Mouse (Mus musculus) forebrain, postnatal 0 days (tissue): ENCODE data around the gene Gnao1. TPM values are rescaled to one million over a fixed set of nuclear protein-coding genes. Genes with fewer than 3 reads are reported as not detected.
A peak's percentile ranks its signal among the peaks of the same experiment; 100 is the strongest.

Experiments
- ATAC-seq: fragments of 200-750 bp; cut with Nextera tagmentation; 2 replicates; pipeline ENCODE4 v1.8.0; 2017; ENCODE audit warnings: mild to moderate bottlenecking, moderate library complexity
- DNase-seq: peaks from one replicate; pipeline ENCODE4 v3.0.0-alpha.2; 2015
- H3K27ac ChIP-seq: fragments of 300-500 bp; sonication (generic); 2 replicates; pipeline ENCODE4 v1.5.1; 2014; ENCODE audit warnings: low read depth, mild to moderate bottlenecking, antibody characterized with exemption, low read length, moderate library complexity, mixed read lengths
- H3K27me3 ChIP-seq: fragments of 300-500 bp; sonication (generic); 2 replicates; pipeline ENCODE4 v1.6.1; 2014; ENCODE audit warnings: mild to moderate bottlenecking, low read length, mixed read lengths; ENCODE audit not compliant: insufficient read depth
- H3K36me3 ChIP-seq: fragments of 300-500 bp; sonication (generic); 2 replicates; pipeline ENCODE4 v1.6.1; 2014; ENCODE audit warnings: mild to moderate bottlenecking, moderate library complexity; ENCODE audit not compliant: insufficient read depth
- H3K4me1 ChIP-seq: fragments of 300-500 bp; sonication (generic); 2 replicates; pipeline ENCODE4 v1.6.1; 2014; ENCODE audit warnings: antibody characterized with exemption; ENCODE audit not compliant: insufficient read depth
- H3K4me2 ChIP-seq: fragments of 300-500 bp; sonication (generic); 2 replicates; pipeline ENCODE4 v1.6.1; 2014; ENCODE audit warnings: low read depth, mild to moderate bottlenecking, moderate library complexity
- H3K4me3 ChIP-seq: fragments of 300-500 bp; sonication (generic); 2 replicates; pipeline ENCODE4 v1.5.1; 2014; ENCODE audit warnings: low read depth, low read length, mixed read lengths
- H3K9ac ChIP-seq: fragments of 300-500 bp; sonication (generic); 2 replicates; pipeline ENCODE4 v1.6.1; 2014; ENCODE audit warnings: mild to moderate bottlenecking
- H3K9me3 ChIP-seq: fragments of 300-500 bp; sonication (generic); 2 replicates; pipeline ENCODE4 v1.6.1; 2016; ENCODE audit warnings: low read length
- CTCF ChIP-seq: sonication (generic); IDR thresholded peaks from 2 replicates; pipeline ENCODE4 v1.5.1; 2016; ENCODE audit warnings: antibody characterized with exemption, control low read depth, low read depth
- WGBS: fragments of 180-500 bp; shearing (Covaris S2); extraction: QIAGEN DNeasy Blood & Tissue Kit; methylation state at CpG from one replicate; pipeline ENCODE4 v1.1.7; 2014; 5-methylcytosine and 5-hydroxymethylcytosine counted together
- polyA plus RNA-seq: library from polyadenylated mRNA; unstranded; fragments of >200 nt; fragmentation: Nextera tagmentation; extraction: Ambion mirVana; gene quantifications from 2 replicates; pipeline ENCODE4 v1.2.1, GENCODE M21; 2015
- total RNA-seq: library from RNA; depleted of rRNA; stranded (reverse); fragments of >200 nt; gene quantifications from 2 replicates; pipeline ENCODE4 v1.2.3, GENCODE M21; 2014

Gnao1 gene
- total and polyA plus RNA-seq, 2 experiments from 2014 or later = 301 to 314 TPM

- H3K9ac ChIP-seq = no peak overlapping the region
- 96% methylated on average over 4 of the region's 4 CpGs for WGBS
- H3K4me3 ChIP-seq = no peak overlapping the region
- no peaks in the 10 kb centered on the region for H3K27me3 ChIP-seq
- ATAC-seq (no peak), DNase-seq (no peak)
- no peak overlapping the region for H3K4me2 ChIP-seq
- H3K36me3 ChIP-seq = peaks cover 29% of the 10 kb centered on the region
- H3K27ac ChIP-seq = no peak overlapping the region
- H3K9me3 ChIP-seq = no peaks in the 10 kb centered on the region
- no peak for TF ChIP-seq CTCF
- H3K4me1 ChIP-seq = no peaks in the 10 kb centered on the region
Measured at GRCm38 (mm10) chr8:93989739-93990138, 180.0 kb downstream of the Gnao1 start.

DNA sequence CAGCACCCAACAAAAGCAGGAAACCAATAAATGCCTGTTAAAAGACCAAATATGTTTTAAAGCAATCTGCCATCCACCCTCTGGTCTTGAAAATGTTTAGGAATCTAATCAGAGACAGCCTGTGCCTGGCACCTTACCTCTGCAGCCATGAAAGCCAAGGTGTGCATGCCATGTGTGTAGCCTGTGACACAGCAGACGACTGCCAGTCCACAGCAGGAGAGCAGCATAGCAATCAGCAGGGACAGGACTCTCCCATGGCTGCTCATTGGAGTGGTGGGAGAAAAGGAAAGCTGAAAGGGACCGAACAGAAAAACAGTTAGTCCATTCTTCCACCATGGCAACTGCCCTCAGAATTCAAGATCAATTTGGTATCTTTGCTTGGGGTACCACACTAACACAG, 189.2 kb downstream of the Gnao1 start:
- DNase-seq (no peak), ATAC-seq (no peak)
- Histone ChIP-seq H3K36me3 (peaks cover 46% of the 10 kb centered on the region), H3K27ac (no peak overlapping the region), H3K4me3 (no peak overlapping the region), H3K4me2 (no peak overlapping the region), H3K4me1 (no peaks in the 10 kb centered on the region), H3K27me3 (no peaks in the 10 kb centered on the region), H3K9me3 (no peaks in the 10 kb centered on the region), H3K9ac (no peak overlapping the region)
- WGBS = 91% methylated on average over 2 of the region's 2 CpGs
- no peak for TF ChIP-seq CTCF

- DNase-seq (no peak), ATAC-seq (no peak)
- Histone ChIP-seq H3K27me3 (no peaks in the 10 kb centered on the region), H3K4me3 (no peak overlapping the region), H3K36me3 (peaks cover 33% of the 10 kb centered on the region), H3K9ac (no peak overlapping the region), H3K27ac (no peak overlapping the region), H3K4me1 (no peaks in the 10 kb centered on the region), H3K9me3 (no peaks in the 10 kb centered on the region), H3K4me2 (no peak overlapping the region)
- WGBS = 78% methylated on average over 9 of the region's 9 CpGs
- TF ChIP-seq CTCF = no peak
Measured at GRCm38 (mm10) chr8:94004139-94004538, 194.4 kb downstream of the Gnao1 start.

DNA sequence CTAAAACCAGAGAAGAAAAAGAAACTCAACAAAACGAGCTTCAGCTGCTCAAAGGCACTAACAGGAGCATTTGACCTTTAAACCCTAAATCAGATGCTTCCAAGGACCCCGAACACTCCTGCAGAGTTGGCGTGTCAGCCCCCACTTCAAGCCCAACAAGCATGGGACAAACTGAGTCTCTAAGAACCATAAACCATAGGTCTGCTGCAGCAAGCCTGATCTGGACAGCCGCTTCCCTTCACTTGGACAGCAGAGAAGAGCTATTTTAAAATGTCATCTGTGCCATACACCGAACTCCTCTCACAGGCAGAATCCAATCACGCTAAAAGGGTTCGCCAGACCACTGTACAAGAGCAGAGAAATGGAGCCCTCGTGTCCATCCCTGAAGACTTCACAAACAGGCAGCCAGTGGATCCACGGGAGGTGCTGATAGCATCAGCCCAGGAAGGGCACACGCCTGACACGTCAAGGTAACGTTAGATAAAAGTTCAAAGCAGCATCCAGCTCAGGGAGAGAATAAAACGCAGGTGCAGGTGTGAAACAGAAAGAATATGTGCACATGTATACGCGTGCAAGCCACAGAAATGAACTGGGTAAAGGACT, 199.6 kb downstream of the Gnao1 start:
- no peak overlapping the region for H3K4me3 ChIP-seq
- H3K4me1 ChIP-seq = peaks cover 13% of the 10 kb centered on the region; the same call in 1 of the 2 replicates
- no peaks in the 10 kb centered on the region for H3K9me3 ChIP-seq
- no peak for TF ChIP-seq CTCF
- H3K27ac ChIP-seq = no peak overlapping the region
- H3K4me2 ChIP-seq = no peak overlapping the region
- no peak overlapping the region for H3K9ac ChIP-seq
- no peaks in the 10 kb centered on the region for H3K27me3 ChIP-seq
- peaks cover under 1% of the 10 kb centered on the region for H3K36me3 ChIP-seq
- WGBS = 68% methylated on average over 15 of the region's 15 CpGs
- ATAC-seq (no peak), DNase-seq (no peak)

DNA sequence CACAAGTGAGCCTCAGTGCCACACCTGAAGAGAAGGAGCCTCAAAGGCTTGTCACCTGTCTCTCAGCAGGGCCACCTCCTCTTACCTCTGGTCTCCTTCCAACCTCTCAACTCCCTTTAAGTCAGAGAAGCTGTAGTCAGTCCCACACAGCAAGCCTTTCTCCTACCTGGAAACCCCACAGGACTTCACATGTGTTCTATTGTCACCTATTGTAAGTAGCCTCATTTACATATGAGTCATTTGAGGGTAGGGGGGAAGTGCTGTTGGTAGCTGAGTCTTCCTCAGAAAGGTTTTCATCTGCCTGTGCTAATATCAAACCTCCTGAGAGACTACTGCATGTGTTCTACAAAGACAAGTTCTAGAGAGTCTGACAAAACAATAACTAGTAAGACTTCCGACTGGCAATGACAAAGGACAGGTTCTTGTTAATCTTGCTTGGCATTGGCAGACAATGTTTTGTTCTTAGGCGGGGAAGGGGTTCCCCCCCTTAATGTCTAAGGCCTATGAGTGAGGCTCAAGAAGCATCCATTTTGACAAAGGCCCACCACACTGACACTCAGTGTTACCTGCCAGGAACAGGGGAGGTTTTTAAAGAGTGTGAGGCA, 200.4 kb downstream of the Gnao1 start:
- DNase-seq (no peak), ATAC-seq (no peak)
- 37% methylated on average over 2 of the region's 2 CpGs for WGBS
- no peaks in the 10 kb centered on the region for H3K27me3 ChIP-seq
- no peak overlapping the region for H3K4me3 ChIP-seq
- no peak overlapping the region for H3K27ac ChIP-seq
- no peak for TF ChIP-seq CTCF
- H3K9me3 ChIP-seq = no peaks in the 10 kb centered on the region
- H3K4me2 ChIP-seq = peak overlapping the region; percentile 81
- H3K36me3 ChIP-seq = no peaks in the 10 kb centered on the region
- no peak overlapping the region for H3K9ac ChIP-seq
- H3K4me1 ChIP-seq = peaks cover 13% of the 10 kb centered on the region; the same call in 1 of the 2 replicates

GRCm38 (mm10) chr8:94011076-94012012, 201.6 kb downstream of the Gnao1 start:
- Histone ChIP-seq H3K4me3 (peak overlapping the region; percentile 93), H3K9me3 (no peaks in the 10 kb centered on the region), H3K9ac (peak overlapping the region; percentile 96), H3K4me1 (peaks cover 13% of the 10 kb centered on the region; the same call in 1 of the 2 replicates), H3K36me3 (no peaks in the 10 kb centered on the region), H3K27ac (peak overlapping the region; percentile 95), H3K27me3 (no peaks in the 10 kb centered on the region), H3K4me2 (peak overlapping the region; percentile 81)
- DNase-seq (peak; percentile 48), ATAC-seq (no peak)
- WGBS = 2% methylated on average over 48 of the region's 48 CpGs
- TF ChIP-seq CTCF = no peak
